Mouse (Mus musculus): ENCODE results near the gene Rsph1.

Gene Rsph1

DNA sequence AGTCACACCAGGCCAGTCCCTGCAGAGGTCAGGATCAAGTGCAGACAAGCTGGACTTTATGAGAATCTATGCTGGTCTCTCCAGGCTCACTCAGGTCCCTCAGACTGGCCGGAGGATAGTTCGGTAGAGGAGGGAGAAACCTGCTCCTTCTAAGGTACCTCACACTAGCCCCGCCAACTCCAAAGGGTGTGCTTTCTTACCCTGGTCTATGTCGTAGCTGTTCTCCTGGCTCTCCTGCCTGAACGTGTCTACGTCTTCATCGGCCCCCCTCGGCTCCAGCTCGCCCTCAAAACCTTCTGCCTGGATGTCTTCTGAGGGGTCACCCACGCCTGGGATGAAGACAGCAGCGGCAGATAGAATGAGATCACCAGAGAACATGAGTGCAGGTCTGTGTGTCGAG, 19.3 kb downstream of the Rsph1 start:
- no peak for DNase-seq (ENCODE audit: low spot score)

DNA sequence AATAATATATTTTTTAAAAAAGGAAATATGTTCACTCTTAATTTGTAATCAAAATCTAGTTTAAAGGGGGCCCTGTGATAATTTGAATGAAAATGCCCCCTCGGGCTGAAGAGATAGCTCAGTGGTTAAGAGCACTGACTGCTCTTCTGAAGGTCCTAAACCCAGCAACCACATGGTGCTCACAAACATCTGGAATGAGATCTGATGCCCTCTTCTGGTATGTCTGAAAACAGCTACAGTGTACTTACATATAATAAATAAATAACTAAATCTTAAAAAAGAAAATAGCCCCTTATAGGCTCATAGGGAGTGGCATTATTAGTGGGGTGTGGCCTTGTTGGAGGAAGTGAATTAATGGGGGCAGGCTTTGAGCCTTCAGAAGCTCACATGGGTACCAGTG, 20.0 kb downstream of the Rsph1 start:
- DNase-seq (ENCODE audit: low spot score): no peak

DNA sequence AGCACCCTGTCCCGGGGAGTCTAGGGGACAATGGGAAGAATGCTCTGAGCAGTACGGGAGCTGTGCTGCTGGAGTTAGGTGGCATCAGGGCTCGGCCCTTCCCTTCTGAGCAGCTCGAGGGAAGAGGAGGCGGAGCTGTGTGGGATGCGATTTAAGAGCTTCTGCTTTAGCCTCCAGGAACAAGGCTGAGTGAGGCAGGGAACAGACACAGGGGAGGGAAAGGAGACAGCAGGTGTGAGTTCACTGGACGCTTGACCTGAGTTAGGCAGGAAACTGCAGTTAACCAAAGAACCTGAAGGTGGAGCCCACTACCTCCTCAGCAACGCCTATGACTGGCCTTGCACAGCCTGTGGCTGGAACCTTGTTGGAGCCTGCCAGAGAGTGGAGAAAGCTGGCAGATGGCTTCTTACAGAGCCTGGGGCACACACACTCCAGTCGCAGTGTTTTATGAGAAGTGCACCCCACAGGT, 22.7 kb downstream of the Rsph1 start:
- peak; percentile 88 for DNase-seq (ENCODE audit: low spot score)

DNA sequence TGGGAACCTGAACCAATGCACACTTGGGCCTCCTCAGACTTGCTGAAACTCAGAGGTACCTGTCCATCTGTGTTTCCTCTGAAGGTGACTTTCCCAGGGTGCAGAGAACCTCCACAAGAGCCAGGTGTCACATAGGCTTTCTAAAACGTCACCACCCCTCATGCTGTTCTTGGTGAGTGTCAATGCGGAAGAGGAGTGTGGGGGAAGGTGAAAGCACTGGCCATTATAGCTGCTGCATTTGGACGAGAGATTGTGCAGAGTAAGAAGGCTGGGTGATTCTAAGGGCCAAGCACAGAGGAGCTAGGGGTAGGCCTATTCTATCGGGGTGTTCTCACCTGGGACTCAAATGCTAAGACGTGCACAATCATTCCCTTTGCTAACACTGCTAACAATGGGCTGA, 23.2 kb downstream of the Rsph1 start:
- no peak for DNase-seq (ENCODE audit: low spot score)

DNA sequence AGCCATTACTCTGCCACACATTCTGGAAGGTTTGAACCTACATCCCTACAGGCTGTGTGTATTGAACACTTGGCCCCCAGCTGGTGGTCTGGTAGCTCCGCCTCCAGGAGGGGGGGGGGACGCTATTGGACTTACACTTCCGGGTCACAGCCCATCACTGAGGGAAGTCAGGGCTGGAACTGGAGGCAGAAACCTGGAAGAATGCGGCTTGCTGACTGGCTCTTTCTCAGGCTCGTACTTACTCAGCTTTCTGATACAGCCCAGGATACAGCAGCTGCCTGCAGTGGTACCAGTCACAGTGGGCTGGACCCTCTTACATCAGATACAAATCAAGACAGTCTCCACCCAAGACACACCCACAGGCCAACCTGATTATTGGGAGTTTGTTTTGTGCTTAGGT, 30.0 kb downstream of the Rsph1 start:
- no peak for DNase-seq (ENCODE audit: low spot score)

DNA sequence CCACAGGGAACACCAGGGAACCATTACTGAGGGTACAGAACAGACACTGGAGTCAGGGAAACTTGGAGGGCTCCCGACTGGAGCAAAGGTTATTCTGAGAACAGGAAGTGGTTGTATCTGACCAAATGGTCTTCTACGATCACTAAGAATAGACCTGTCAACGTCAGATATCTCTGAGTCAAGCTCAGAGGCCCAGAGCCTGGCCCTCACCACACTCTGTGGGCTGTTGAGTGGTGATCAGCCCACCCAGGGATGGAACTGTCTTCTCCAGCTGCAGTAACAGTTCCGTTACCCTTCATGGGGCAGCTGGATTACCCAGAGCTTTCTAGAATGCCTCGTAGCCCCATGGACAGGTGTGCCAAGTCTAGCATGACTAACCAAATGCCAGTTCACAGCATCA, 31.9 kb downstream of the Rsph1 start:
- DNase-seq (ENCODE audit: low spot score): no peak

DNA sequence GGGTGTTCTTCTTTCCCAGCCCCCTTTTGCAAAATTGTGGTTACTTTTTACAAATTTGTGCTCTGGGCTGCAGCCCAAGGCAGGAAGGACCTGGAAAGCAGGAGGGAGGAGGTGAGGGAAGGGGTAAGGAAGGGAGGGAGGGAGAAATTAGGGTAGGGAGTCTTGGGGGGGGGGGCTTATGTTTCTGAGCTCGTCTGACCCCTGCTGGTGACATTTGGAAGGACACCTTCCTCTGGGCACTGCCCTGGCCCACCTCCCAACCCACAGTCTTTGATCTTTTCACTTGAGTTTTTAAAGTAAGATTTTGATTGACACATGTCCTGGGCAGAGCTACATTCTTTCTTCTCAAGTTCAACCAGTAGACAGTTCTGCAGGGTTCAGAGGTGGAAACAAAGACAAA, 34.4 kb downstream of the Rsph1 start:
- no peak for DNase-seq (ENCODE audit: low spot score)

DNA sequence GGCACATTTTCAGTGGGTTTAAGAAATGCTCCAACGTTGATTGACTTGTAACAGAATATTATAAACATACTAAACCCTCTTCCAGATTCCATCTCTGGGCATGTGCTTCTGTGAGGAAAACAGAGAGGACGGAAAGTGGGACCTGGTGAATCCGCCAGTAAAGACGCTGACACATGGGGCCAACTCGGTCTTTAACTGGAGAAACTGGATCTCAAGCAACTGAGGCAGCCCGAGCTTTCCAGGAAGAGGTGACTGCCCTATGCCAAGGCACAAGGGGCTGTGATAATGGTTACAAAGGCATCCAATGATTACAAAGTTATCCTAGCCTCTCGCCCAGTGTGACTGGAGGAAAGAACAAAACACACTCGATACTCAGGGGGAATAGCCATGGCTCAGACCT, 36.0 kb downstream of the Rsph1 start:
- DNase-seq (ENCODE audit: low spot score): no peak

DNA sequence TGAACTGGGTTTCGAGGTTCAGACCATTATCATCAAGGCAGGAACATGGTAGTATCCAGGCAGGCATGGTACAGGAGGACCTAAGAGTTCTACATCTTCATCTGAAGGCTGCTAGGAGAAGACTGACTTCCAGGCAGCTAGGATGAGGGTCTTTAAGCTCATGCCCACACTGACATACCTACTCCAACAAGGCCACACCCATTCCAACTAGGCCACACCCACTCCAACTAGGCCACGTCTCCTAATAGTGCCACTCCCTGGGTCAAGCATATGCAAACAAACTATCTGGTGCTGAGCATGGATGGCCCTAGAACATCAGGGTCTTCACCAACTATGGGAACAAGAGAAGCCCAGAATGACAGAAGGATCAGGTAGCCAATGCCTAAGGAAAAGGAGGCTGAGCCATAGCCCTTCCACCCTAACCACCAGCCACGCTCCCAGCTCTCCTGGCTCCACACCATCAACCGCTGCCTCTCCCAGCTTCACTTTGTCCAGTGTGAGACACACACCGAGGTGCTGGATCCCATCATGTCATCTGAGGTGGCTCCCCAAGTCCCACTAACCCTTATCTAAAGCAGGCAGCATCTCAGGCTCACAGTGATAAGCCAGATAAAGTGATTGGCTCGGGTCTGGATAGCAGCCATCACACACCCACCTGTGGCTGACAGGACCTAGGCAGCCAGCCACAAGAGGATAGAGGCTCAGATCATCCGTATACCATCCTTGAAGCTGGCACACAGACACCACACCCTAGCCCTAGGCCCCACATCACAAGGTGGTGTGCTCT, 38.8 kb downstream of the Rsph1 start:
- DNase-seq (ENCODE audit: low spot score): no peak

DNA sequence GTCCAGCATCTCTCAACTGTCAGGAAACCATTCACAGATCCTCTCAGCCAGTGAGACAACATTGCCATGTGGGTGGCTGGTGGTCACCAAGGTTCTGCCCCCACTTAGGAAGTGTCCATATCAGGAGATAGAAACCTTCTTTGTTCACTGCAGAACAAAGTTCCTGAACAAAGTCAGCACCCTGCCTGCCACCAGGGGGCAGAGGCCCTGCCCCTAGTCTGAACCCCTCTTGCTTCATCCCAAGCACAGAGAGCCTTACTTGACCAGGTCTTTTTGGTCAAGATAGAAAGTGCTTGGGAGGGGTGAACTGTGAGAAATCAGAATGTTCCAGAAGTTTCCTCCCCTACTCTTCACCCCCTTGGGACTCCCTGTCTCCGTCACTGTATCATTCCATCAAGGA, 41.3 kb downstream of the Rsph1 start:
- no peak for DNase-seq (ENCODE audit: low spot score)

DNA sequence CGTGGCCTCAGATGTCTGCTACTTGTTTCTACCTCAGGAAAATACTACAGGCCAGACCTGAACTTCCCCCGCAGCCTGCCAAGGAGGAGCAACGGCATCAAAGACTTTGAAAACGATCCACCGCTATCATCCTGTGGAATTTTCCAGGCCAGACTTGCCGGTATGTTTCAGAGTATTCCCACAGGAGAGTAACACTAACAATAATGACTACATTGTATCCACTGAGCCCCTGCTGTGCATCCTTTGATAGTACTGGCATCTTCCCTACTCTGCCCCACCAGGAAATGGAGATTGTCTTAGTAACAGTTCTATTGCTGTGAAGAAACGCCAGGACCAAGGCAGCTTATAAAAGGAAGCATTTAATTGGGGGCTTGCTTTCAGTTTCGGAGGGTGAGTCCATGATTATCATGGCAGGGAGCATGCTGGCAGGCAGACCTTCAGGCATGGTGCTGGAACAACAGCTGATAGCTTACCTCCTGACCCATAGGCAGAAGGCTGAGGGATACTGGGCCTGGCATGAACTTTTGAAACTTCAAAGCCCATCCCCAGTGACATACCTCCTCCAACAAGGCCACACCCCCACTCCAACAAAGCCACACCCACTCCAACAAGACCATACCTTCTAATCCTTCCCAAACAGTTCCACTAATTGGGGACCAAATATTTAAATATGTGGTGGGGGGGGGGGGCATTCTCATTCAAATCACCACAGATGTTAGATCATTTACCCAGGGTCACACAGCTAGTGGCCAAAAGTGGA, 44.8 kb downstream of the Rsph1 start:
- DNase-seq (ENCODE audit: low spot score): no peak

DNA sequence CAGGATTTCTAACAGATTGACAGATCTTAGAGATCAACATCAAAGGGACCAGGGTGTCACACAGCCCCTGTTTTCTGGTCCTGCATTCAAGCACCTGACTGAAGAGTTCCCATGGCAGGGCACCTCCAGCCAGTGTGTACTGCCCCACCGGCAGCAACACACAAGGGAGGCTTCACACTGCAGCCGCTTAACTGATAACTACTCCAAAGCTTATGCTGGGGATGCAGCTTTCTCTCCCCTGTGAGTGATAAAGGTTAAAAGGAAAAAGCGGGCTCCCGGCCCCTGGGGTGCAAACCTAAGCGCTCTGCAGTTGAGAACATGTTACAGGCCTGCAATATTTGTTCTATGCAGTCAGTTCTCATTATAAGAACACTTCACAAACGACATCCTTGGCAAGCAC, 45.4 kb downstream of the Rsph1 start:
- DNase-seq (ENCODE audit: low spot score): no peak

DNA sequence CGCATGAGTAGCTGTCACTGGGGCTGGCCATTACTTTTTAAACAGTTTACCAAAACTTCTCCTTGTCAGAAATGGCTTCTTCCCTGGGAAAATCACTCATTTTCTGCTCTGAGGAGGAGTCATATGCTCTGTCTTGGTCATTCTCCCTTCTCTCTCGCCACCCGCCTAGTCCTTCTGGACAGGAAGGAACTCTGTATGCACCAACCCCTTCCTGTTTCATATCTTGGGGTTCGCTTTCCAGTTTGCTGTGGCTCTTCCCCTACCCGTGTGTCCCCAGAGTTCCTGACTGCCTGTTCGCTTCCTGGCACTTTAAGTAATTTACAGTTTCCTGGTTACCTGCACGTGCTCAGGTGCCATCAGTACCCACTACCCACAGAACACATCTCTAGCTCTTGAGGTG, 50.3 kb downstream of the Rsph1 start:
- no peak for DNase-seq (ENCODE audit: low spot score)

DNA sequence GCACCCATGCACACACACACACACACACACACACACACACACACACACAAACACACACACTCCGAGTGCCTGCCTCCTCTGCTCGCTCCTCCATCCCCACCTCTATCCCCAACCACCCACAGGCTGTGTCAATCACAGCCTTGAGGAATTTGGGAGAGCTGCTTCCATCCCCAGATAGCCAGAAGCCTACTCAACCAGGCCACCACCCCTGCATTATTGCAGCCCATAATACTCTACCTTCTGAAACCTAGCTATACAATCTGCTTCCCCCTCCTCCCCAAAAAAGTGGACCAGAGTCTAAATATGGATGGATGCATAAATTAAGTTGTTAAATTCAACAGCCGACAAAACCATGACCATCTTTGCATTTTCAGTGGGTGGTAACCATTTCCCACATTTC, 50.8 kb downstream of the Rsph1 start:
- no peak for DNase-seq (ENCODE audit: low spot score)

DNA sequence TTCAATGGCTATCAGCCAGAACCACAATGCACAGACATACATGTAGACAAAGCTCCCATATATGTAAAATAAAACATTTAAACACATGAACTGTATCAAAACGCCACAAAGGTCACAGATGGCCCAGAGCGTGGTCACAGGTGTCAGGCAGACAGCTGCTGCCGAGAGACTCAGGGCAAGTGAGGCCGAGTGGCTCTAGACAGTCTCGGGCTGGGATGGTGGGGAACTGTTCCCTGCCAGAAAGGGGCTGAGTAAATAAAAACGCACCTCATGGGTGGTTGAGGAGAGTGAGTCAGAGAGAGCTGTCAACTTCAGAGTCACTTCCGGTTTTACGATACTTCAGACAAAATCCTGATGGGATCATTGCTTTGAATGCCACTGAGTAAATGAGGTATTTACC, 52.6 kb downstream of the Rsph1 start:
- DNase-seq (ENCODE audit: low spot score): no peak

DNA sequence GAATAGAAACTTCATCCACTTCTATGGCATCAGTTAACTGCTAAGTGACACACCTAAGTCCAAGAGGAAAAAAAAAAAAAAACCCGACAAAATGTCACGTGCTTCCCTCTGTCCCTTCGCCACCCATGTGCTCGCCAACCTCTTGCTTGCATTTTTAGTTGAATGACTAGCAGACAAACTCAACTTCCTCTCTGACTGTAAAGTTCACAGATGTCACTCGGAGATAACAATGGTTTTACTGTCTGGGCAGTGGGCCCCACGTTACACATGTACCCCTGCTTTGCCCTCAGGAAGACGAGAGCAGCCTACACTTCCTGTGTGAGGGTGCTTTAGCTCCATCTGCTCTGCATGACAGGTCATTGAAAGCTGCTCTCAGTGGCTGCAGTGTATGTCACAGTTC, 53.3 kb downstream of the Rsph1 start:
- DNase-seq (ENCODE audit: low spot score): no peak

DNA sequence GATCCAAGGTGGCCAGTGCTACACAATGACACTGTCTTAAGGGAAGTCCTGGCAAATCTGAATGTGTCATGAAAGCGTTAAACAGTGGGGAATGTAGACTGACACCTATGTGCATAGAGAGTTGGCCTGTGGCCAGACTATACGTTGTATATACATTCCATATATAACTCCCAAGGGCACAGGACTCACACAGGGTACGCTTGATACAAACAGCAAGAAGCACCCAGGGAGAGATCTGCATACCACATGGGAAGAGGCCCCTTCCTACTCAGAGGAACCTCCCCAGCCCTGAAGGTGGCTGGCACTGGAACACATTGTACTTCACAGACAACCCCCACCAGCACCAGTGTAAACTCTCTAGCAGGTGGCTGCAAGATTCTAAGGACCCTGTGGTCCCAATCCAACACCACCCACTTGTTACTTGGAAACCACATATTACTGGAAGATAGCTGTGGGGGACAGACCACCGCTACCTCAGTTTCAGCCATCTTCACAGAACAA, 54.3 kb downstream of the Rsph1 start:
- no peak for DNase-seq (ENCODE audit: low spot score)

DNA sequence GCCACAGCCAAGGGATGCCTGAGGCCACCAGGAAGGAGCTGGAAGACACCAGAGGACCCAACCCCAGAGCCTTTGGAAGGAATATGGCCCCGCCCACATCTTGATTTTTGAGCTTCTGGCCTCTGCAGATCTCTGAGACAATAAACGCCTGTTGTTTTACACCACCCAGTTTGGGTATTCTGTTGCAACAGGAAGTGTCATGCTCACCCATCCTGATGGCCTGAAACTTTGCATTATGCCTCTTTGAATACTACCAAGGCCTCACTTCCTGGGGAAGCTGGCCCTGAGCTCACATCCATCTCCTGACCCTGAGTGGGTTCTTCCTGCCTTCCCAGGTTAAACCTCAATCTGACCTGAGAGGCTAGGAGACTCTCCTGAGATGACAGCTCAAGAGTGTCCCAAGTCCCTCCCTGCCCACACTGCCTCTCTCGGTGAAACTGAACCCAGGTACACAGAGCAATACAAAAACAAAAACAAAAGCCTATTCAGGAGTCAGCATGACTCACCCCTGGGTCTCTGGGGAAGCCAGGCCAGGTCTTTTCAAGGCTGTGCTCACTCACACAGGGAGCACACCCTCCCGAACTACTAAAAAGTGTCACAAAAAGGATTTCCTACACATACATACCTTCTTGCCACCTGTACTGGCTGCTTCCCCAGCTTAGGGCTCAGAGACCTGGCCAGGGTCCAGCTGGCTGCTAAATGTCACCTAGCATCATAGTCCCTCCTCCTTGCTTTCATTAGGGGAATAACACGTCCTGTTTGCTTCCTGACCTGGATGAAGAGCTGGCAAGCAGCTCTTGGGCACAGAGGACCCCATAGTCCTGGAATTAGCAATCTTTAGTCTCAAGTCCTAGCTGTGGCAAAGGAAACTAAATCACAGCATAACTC, 60.9 kb downstream of the Rsph1 start:
- DNase-seq (ENCODE audit: low spot score): no peak

DNA sequence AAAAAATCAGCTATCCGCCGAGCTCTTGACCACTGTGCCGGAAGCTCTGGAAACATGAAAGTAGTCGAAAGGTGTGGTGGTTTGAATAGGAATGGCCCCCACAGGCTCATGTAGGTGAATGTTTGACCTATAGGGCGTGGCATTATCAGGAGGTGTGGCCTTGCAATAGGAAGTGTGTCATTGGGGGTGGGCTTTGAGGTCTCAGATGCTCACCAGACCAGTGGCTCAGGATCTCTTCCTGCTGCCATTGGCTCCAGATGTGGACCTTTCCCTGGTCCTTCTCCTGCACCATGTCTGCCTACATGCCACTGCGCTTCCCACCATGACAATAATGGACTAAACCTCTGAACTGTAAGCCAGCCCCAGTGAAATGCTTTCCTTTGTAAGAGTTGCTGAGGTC, 65.3 kb downstream of the Rsph1 start:
- no peak for DNase-seq (ENCODE audit: low spot score)

DNA sequence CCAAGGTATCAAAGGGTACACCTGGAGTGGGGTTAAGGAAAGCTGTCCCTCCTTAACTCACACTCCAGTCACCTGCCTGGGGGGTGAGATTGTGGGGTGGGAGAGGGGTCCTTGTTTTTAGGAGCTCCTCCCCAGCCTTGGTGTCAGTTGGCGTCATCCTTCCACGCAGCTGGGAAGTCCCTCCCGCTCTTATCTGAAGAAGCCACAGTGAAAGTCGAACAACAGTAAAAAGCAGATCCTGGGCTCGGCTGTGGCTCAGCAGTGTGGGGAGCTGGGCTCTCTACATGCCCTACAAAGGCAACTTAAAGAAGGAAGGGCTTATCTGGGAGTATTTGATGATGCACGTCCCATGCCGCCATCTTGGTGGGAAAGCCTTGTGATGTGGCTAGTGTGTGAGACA, 66.9 kb downstream of the Rsph1 start:
- DNase-seq (ENCODE audit: low spot score): no peak

DNA sequence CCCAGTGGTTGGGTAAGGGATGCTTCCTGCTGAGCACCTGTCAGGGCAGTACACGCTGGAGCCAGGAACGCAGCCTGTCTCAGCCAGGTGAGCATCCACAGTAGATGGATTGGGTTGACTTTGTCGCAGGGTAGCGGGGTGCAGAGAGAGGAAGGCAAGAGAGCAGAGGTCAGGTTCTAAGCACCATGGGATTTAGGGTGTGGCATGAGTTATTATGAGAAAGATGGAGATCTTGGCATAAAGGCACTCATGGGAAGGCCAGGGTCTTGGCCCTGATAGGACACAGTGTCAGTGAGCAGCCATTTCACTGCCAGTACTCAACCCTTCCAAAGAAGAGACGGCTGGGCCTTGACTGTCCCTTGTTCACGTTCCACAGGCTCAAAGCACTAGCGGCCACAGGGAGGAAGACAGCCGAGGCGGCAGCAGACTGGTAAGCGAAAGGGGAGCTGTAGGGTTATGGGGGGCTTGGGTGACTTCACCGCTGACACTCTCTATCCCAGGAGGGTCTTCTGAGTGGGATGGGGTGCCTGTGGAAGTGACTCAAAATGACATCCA, 67.7 kb downstream of the Rsph1 start:
- no peak for DNase-seq (ENCODE audit: low spot score)

DNA sequence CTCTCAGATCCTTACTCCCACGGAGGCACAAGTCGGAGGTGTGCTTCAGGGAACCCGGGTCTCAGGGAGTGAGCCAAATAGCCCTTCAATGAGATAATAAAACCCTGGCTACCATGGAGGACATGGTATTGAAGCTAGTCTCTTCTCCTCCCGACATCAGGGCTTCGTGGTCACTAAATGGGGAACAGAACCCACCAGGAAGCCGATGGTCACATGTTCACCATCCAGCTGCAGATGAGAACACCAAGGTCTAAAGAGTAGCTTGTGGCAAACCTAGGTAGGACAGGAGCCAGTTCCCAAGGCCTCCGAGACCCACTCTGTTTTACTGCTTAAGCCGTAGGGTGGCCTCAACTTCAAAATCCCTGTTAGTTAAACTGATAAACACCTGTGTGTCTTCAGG, 68.5 kb downstream of the Rsph1 start:
- DNase-seq (ENCODE audit: low spot score): no peak
